Mouse (Mus musculus): Measurements from ENCODE around the gene Gm20388.

DNA sequence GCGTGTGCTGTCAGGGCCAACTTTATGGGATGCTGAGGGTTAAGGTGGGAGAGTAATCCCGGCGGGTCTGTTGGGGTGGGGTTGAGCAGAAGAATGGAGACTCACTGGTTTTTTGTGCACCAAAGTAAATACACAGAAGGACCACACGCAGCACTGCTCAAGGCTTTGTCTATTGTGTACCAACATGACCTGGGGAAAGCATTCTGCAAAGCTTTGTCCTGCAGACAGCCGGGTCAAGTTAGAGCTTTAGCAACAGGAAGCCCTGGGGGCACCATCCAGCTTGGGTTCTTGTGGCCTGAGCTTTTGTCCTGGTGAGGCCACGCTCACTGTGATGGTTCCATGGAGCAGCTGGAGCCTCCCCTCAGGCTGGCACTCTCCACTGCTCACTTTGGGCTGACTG lies 761.1 kb downstream of the Gm20388 start:
- TF ChIP-seq CTCF (IDR thresholded peaks at IDR 0.05; ENCODE audit: borderline replicate concordance, insufficient read depth, low read depth, low read length) (no peak), POLR2A (IDR thresholded peaks at IDR 0.05; ENCODE audit: borderline replicate concordance, insufficient read depth, low read length) (no peak)
